Mouse (Mus musculus) urinary bladder, postnatal 36 days (tissue): Measurements from ENCODE around the gene Gm5475.

Experiments used
- DNase-seq, 2 experiments: peaks; one replicate each; pipeline ENCODE4 v3.0.0; 2022; ENCODE audit warnings: low spot score in 2 of 2, mixed read lengths in 1 of 2

The Gm5475 gene

DNA sequence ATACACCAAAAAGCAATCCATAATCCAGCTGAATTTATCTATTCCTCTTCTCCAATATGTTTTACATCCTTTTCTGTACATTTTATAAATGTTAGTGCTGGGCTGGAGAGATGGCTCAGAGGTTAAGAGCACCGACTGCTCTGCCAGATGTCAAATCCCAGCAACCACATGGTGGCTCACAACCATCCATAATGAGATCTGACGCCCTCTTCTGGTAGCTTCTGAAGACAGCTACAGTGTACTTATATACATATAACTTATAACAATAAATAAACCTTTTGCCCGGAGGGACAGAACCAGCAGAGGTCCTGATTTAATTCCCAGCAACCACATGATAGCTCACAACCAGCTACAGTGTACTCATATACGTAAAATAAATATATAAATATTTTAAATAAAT is 26.6 kb downstream of the Gm5475 start:
- DNase-seq = no peak

DNA sequence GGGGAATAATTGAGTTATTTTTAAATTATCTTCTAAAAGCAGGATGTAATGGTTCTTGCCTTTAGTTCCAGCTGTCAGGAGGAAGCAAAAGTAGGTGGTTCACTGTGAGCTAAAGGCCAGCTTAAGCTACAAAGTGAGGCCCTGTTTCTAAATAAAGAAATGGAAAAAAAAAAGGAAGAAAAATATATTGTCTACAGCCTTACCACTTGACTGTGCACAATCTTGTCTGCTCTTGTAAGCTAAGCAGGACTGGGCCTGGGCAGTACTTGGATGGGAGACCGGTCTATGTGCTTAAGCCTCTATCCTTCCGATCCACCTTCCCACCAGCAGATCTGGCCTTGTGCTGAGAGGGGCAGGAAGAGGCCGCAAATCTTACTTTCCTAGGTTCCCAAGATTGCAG is 27.5 kb downstream of the Gm5475 start:
- no peak for DNase-seq

DNA sequence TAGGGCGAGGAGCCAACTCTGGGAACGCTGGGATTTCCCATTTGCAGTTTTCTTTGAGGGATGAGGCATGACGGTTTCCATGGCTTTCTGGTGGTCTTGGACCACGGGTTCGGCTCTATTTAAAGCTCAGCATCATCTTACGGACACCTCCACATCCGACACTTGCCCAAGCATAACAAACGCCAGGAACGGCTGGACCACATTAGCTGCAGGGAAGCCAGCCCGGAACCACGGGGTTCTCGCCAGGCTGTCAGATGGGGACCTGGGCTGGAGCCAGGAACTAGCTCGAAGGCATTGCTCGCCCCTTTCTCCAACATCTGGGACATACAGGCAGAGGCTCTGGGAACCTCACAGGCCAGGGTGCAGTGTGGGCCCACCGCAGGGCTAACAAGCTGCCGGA is 29.3 kb downstream of the Gm5475 start:
- no peak for DNase-seq

DNA sequence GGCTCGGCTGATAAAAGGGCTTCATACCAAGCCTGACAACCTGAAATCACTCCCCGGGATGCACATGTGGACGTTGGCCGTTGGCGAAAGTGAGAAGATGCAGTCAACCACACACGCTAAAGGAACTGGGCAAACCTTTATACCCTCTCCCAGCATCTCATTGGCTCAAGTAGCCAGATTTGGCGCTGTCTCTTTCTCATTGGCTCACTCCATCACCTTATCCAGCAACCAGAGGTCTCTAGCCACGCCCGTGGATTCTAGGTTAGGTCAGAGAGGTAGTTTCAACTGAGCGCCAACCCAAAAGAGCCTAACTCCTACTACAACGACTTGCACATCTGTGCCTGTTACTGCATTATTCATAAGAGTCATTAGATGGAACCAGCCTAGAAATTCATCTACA is 30.5 kb downstream of the Gm5475 start:
- DNase-seq = no peak

DNA sequence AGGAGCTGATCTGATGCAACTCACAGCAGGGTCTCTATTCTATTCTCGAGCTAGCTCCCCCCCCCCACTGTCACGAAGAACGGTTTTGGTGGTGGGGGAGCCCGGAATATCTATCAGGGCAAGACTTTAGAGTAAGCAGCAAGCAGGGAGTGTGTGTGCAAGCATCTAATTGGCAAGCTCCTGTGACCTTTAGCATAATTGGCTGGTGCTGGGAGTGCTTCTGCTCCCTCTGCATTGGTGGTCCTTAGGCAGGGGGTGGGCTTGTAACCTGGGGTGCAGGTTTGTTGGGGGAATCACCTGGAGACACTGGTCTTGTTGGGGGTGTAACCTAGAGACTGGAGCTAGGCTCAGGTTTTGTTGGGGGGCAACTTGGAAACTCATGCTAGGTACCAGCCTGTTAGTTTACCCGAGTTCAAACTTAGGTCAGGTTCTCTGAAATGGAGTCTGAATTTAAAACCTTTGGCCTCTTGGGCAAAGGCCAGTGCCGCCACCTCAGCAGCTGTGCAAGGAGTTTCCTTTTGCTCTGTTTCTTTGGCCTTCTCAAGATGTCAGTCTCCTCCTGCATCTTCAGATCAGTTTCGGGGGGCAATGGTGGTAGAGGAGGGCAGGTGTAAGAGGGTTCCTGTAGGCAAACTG is 34.5 kb downstream of the Gm5475 start:
- no peak for DNase-seq

DNA sequence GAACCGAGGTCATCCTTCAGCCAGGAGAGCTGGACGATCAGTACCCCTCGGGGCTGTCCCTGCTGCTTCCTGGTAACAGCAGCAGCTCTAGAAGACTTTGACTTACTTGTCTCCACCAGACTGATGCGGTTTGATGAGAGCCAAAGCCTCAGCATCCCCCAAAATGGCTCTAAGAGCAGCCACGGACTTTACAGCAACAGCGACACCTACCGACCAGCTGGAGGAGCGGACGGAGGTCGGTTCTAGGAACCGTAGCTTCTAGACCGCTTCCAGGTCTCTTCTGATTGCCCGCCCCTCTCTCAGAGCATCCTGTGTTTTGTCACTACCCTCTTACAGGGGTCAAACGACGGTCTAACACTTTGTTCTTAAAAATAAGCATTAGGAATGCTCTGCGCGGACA is 35.4 kb downstream of the Gm5475 start:
- peak; percentile 32 to 51 for DNase-seq

DNA sequence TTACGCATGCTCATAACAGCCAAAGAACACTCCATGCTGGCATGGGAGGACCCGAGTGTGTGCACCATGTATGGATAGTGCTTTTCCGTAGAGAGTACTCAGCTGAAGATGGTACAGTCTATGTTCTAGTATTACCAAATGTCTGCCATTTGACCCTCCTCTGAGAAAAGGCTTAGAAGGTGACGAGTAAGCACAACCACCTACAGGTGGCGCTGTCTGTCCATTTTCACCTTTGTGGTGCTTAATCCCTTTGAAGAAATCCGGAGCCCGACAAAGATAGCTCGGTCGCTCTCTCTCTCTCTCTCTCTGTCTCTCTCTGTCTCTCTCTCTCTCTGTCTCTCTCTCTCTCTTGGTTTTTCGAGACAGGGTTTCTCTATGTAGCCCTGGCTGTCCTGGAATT is 36.1 kb downstream of the Gm5475 start:
- peak; percentile 23 to 52 for DNase-seq

DNA sequence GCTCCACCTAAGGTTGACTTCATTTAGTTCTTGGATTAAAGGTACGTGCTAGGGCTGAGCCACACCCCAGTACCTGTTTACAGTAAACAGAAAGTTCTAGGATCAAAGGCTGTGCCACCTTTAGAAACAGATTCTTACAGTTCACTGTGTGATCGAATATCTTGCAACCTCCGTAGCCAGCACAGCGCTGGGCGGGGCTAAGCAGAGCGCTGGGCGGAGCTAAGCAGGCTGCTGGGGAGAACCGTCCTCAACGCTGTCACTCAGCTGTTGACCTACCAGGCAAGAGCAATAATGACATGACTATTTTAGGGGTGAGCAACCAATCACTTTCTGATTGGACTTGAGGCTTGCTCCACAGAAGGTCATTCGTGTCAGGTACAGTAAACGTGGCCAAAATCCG is 39.0 kb downstream of the Gm5475 start:
- peak in 1 of 2 experiments; percentile 32 for DNase-seq

DNA sequence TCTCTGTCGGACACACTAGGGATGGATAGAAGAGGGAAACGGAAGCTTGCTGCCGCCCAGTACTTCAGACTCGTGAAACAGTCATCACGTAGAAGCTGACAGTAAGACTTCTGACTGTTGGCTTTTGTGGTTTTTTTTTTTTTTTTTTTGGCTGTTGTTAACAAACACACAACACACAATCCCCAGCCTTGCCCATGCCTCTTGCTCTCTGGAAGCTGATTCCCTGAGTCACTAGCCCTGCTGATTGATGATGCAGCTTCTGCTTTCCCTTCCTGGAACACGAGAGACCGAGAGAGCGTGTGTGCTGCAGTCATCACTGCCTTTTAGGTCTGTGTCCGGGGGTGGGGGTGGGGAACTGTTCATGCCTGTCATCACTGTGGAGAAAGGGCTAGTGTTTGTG is 39.7 kb downstream of the Gm5475 start:
- no peak for DNase-seq

DNA sequence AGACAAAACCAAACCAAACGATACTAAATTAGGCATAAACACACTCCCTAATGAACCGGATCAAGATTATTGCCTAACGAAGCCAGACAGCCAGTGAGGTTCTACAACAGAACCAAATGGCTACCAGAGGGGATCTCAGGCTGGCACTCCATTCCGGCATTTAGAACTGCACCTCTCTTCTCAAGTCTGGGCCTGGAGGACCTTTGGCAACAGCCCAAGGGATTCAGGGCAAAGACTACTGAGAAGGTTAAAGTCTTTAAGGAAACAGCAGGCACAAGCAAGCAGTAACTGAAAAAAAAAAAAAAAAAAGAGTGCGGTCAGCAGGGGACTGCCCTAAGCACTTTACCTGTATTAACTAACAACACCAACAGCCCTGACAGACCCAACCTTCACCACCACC is 40.1 kb downstream of the Gm5475 start:
- DNase-seq = no peak

DNA sequence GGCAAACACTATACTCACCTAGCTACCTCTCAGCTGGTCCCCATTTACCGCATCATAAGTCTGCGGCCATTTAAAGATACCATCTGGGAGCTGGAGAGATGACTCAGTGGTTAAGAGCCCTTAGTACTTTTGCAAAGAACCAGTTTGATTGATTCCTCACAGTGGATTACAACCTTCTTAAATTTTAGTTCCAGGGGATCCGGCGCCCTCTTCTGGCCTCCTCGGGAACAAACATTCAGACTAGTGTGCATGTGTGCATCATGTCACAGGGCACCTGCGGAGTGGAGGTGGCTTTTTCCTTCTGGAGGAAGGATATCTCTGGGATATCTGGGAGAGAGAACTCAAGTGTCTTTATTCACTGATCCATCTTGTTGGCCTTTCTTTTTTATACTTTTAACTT is 41.8 kb downstream of the Gm5475 start:
- DNase-seq = peak; percentile 62 to 70

DNA sequence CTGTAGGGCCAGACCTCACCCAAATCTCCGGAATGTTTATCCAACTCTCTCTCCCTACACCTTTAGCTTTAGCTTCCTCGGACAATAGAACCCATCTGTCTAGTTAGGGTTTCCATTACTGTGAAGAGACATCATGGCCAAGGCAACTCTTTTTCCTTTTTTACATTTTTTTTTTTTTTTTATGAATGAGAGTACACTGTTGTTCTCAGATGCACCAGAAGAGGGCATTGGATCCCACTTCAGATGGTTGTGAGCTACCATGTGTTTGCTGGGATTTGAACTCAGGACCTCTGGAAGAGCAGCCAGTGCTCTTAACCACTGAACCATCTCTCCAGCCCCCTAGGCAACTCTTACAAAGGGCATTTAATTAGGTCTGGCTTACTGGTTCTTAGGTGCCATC is 43.5 kb downstream of the Gm5475 start:
- no peak for DNase-seq

DNA sequence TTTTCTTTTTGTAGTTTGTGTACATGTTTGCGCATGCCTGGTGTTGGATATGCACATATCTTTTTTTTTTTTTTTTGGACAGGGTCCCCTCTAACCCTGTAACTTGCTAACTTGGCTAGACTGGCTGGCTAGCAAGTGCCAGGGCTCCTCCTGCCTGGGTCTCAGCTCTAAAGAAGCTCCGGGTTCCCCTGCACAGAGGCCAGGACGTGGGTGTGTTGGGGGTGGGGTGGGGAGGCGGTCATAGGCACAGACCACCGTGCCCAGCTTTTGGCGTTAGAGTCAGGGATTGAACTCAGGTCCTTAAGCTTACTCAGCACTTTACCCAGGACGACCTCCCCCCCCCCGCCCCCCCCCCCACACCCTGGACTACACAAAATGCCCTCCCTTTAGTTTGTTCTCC is 45.8 kb downstream of the Gm5475 start:
- DNase-seq = no peak

DNA sequence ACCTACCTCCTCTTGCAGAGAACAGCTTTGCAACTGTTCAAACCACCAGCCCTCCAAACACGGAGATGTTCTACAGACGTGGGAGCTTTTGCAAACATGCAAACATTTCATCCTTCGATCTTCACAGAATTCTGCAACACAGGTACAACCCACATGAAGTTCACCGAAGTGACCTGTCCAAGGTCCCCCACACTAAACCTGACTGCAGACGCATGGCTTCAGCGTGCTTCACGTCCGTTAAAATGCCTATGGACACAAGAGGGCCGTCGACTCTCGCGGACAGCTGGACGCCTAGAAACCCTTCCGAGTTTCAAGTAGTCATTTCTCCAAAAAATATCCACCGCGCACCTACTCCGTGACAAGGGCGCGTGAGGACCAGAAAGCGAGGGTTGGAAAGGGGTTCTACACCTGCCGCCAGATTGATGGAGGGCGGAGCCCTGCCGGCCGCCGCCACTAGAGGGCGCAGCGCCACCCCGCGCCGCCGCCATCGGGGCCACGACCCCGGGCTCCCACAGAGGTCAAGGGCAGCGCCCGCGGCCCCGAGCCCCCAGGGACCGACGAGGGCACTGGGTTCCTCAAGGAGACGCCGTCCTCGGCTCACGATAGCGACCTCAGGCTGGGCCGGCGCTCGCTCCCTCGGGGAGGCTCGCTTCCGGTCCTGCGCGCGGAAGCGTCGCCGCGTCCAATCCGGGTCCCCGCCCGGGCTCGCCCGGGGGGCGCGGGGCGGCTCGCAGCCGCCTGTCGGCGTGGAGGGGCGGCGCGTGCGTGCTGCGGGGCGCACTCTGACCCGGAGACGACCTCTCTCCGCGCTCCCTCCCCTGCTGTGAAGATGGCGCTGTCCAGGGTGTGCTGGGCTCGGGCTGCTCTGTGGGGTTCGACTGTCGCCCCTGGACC is 46.6 kb downstream of the Gm5475 start, which contains the start of gene Letmd1:
Letmd1 (plus strand) TSS at position 729 of the 894 bp plus-strand sequence.
- peak; percentile 73 to 84 for DNase-seq

DNA sequence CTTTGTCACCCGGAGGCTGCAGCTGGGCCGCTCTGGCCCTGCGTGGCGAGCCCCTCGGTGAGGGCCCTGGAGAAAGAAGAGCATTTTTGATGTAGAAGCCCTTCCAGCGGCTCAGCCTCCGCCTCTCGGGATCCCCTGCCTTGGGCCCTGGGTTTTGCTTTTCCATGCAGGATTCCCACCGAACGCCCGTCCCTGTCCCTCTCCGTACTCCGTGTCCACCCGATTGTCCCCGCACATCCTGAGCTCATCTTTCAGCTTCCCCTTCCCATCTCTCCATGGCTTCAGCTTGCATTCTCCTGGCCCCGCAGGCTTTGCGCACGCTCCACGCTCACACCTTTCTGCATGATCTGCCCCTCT is 47.2 kb downstream of the Gm5475 start:
- no peak for DNase-seq

DNA sequence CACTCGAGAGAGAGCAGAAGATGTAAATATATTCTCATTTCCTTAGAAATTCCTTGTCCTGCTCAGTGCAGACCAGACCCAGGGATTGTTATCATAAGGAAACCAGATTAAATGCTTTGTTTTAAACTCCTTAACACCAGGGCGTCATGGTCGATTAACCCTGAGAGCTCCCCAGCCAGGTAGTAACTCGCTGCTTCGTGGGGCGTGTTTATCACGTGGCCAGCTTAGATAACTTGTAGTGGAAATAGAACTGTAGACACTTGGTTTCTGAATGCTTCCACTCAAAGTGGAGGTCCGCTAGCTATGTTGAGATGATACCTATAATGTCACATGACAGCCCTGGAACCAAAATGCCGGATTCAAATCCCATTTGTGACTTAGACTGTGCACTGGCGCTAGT is 48.1 kb downstream of the Gm5475 start:
- no peak for DNase-seq

DNA sequence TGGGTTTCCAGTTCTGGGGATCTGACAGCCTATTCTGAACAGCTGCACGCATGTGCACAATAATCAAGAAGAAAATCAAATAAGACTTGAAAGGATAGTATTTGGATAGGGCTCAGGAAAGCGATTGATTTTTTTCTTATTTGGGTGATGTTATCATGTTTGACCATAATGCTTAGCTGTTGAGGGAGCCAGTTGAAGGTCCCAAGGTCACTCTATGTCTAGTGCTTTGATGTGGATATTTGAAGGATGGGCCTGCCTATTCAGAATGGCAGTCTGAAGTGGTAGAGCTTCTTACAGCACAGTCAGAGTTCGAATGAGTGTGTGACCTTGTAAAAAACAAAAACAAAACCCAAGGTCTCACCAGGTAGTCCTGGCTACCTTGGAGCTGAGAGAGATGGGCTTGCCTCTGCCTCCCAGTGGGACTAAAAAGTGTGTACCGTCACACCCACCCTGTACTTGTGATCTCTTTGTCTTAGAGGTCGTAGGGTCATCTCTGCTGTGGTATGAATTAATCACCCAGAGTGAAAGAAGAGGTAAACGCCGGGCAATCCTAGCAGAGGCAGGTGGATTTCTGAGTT is 52.1 kb downstream of the Gm5475 start:
- no peak for DNase-seq
